Mouse (Mus musculus) bone marrow, adult 2 months (tissue): ENCODE measurements at regions not wholly inside any gene's neighbourhood (a gene's known extent, or its start where the extent isn't known, plus 50 kb on each side); places are given as distances from the start of the nearest gene placed in this dataset.

Experiments
- CTCF ChIP-seq: fragments of 200-500 bp; IDR thresholded peaks from 2 replicates; pipeline ENCODE4 v1.5.1; 2011; ENCODE audit warnings: low read length, control low read depth; ENCODE audit not compliant: control insufficient read depth, insufficient read depth
- POLR2A ChIP-seq: fragments of 200-500 bp; IDR thresholded peaks from 2 replicates; pipeline ENCODE4 v1.6.1; 2011; ENCODE audit warnings: low read depth, mild to moderate bottlenecking, control low read depth, low read length, borderline replicate concordance; ENCODE audit not compliant: control insufficient read depth

DNA sequence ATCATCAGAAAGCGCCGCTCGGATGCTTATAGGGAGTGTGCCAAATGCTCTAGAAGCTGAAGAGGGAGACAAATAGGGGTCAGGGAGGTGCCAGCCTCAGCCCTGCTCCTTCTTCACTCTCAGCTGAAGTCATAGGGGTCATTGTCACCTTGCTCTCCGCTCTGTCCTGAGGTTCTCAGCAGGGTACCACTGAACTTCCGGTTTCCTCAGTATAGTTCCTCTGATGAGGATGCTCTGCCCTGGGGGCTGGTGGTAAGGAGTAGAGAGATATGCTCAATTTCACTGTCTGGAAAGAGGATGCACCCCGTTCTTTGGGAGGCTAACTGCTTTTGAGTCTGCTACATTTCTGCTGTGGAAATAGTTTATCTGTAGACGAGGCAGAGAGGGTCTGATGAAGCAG is 211.4 kb downstream of the Zfp619 start:
- TF ChIP-seq CTCF (no peak), POLR2A (no peak)
